Mouse (Mus musculus): ENCODE results near the gene Tbx3.
A peak's percentile ranks its signal among the peaks of the same experiment; 100 is the strongest.

The Tbx3 gene

DNA sequence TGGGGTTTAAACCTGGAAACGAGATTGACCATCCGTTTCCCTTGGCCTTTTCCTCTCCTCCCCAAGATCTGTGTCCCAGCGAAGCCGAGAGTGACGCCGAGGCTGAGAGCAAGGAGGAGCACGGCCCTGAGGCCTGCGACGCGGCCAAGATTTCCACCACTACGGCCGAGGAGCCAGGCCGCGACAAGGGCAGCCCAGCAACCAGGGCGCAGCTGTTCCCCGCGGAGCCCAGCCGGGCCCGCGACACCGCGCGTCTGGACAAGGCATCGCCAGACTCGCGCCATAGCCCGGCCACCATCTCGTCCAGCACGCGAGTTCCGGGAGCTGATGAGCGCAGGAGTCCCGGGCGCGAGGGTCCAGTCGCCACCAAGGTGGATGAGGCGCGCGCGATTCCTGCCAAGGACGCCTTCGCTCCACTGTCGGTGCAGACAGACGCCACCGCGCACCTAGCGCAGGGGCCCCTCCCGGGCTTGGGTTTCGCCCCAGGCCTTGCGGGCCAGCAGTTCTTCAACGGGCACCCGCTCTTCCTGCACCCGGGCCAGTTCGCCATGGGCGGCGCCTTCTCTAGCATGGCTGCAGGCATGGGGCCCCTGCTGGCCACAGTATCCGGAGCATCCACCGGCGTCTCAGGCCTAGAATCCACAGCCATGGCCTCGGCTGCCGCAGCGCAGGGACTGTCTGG, 10.0 kb downstream of the Tbx3 start:
- no peak for DNase-seq

DNA sequence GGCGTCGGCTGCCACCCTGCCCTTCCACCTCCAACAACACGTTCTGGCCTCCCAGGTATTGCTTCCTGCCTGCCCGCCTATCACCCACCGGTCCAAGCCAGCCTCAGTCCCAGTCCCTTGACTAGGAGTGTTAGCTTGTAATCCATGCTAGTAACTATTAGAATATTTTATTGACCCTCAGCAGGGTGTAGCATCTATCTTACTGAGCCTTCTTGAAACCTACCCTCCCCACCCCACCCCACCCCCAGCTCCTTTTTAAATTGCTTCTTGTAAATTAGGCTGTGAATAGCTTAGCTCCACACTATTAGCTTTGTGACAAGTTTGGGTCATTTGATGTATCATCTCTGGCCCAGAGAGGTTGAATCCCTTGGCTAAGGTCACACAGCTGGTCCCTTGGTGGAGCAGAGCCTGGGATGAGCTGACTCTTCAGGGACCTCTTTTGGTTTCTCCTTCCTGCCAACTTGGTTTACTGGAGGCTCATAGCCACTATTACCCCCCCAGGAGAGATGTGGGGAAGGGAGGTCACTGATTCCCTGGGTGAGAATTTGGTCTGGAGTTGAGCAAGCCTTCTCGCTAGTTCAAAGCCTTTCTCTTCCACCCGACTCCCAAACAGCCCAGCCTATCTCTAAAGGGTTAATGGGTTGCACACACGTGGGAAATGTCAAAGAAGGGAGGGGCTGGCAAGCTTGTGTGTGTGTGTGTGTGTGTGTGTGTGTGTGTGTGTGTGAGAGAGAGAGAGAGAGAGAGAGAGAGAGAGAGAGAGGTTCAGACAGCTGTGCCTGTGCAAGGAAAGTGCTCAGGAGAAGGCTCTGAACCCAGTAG, 10.8 kb downstream of the Tbx3 start:
- DNase-seq: no peak

GRCm38 (mm10) chr5:119681833-119682210, 11.4 kb downstream of the Tbx3 start:
- DNase-seq: no peak

DNA sequence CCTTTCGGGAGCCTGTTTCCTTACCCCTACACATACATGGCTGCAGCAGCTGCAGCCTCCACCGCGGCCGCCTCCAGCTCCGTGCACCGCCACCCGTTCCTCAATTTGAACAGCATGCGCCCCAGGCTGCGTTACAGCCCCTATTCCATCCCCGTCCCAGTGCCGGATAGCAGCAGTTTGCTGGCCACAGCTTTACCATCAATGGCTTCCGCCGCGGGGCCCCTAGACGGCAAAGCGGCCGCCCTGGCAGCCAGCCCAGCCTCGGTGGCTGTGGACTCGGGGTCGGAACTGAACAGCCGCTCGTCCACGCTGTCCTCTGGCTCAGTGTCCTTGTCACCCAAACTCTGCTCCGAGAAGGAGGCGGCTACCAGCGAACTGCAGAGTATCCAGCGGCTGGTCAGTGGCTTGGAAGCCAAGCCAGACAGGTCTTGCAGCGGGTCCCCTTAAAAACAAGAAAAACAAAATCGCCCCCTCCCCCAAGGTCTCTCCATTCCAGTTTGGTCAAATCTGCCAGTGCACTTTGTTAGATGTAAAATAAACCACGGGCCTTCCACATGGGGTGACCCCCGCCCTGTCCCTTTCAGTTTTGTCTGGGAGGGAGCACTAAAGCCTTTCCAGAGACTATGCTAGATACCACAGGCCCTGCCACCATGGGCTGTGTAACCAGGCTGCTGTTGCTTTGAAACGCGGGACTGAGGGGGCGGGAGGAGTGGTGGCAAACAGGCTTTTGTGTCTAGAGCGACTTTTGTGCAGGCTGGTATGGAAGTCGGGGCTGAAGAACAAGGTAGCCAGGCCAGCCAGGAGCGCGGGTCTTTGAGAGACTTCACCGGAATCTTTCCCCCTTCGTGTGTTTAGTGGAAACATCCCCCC, 12.4 kb downstream of the Tbx3 start:
- DNase-seq: peak; percentile 48

- DNase-seq: no peak
These were observed 13.4 kb downstream of the Tbx3 start for GRCm38 (mm10) chr5:119683861-119684260.

- DNase-seq: no peak
These were observed 14.4 kb downstream of the Tbx3 start for GRCm38 (mm10) chr5:119684701-119685391.

GRCm38 (mm10) chr5:119685446-119686198, 15.2 kb downstream of the Tbx3 start:
- no peak for DNase-seq

GRCm38 (mm10) chr5:119686199-119686964, 15.9 kb downstream of the Tbx3 start:
- no peak for DNase-seq

- no peak for DNase-seq
These were observed 16.8 kb downstream of the Tbx3 start for GRCm38 (mm10) chr5:119687005-119687855.

DNA sequence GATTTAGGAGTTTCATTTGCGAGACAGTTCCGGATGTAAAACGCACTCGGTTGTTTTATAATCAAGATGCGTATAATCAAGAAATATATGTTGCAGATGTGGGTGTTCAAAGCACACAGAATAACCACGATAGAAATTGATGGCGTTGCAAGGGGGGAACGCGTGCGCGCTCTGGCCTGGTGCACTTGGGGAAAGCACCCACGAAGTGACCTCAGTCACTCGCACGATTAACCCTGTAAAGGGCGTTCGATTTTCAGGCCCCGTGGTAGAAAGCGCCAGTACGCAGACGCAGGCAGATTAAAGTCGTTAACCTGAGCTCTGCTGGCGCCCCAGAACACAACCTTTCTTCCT, 17.4 kb downstream of the Tbx3 start:
- DNase-seq: no peak

- DNase-seq: no peak
These were observed 17.8 kb downstream of the Tbx3 start for GRCm38 (mm10) chr5:119688306-119688705.

DNA sequence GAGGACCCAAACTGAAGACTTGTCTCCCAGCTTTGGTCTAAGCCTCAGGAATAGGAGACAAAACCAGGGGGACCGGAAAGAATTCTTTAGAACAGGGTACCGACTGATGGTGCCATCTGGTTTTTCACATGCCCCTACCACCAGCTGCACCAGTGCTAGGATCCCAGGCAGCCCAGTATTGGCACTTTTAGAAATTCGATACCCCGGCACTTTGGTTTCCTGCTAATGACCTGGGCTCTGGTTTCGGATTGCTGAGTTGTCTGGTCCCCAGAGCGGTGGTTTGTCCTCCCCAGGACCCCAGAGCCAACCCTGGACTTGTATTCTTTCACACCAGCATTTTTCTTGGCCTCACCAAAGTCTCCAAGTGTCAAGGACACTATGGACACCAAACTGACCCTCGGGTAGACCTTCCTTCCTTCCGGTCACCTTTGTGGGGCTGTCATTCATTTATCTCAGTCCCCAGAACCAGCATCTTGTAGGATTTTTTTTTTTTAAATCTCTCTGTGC, 18.5 kb downstream of the Tbx3 start:
- no peak for DNase-seq

DNA sequence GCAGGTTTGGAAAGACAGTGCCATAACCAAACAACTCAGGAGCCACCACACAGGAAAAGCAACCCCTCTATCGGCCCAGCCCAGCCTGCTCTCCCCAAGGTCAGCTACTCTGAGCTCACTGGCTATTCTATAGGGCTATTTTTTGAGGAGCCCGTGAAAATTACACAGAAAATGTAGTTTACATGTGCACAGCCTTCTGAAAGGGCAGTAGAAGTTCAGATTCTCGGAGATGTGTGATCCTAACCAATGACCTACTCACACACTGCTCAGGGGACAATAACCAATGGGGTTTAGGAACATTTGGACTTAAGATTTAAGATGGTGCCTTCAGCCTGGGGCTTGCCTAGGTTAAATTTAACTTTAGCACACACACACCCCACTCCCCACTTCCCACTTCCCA, 19.0 kb downstream of the Tbx3 start:
- DNase-seq: no peak

GRCm38 (mm10) chr5:119691075-119691474, 20.6 kb downstream of the Tbx3 start:
- DNase-seq: peak; percentile 72

GRCm38 (mm10) chr5:119692425-119692824, 22.0 kb downstream of the Tbx3 start:
- DNase-seq: no peak

DNA sequence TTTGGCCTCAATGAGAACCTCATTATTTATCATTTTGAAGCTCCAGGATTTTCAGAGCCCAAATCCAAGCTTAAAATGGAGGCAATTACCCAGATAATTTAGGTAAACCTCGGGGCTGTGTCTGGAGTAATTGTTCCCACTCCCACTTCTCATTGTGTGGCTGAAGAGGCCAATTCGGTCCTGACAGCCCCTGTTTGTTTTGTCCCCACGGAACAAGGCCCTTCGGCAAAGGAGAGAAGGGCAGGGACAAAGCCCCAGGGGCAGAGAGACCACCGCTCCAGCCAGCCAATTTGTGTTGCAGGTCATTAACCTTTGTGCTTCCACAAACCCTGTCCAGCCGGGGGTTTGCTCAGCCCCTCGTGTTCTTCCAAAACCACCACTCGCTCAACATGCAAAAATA, 24.4 kb downstream of the Tbx3 start:
- no peak for DNase-seq

DNA sequence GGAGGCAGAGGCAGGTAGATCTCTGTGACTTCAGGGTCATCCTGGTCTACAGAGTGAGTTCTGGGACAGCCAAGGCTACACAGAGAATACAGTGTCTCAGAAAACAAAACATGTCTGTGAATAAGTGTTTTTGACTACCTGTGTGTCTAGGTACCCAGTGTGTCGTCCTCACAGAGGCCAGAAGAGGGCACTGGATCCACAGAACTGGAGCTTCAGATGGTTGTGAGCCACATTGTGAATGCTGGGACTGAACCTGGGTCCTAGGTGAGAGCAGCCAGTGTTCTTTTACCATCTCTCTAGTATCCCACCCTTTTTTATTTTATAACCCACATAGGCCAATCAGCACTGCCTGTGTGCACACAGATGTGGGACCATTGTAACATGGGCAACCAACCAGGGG, 32.6 kb downstream of the Tbx3 start:
- DNase-seq: no peak

DNA sequence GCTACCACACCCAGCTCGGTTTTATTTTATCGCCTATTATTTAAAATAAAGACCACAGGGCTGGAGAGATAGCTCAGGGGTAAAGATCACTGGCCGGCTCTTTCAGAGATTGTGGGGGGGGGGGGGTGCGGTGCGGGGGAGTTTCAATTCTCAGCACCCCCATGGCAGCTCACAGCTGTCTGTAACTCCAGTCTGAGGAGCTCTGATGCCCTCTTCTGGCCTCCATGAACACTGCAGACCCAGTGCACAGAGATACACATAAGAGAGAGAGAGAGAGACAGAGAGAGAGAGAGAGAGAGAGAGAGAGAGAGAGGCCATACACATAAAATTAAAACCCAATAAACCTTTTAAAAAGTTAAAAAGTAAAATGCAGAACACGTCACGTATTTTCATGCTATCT, 34.4 kb downstream of the Tbx3 start:
- no peak for DNase-seq

DNA sequence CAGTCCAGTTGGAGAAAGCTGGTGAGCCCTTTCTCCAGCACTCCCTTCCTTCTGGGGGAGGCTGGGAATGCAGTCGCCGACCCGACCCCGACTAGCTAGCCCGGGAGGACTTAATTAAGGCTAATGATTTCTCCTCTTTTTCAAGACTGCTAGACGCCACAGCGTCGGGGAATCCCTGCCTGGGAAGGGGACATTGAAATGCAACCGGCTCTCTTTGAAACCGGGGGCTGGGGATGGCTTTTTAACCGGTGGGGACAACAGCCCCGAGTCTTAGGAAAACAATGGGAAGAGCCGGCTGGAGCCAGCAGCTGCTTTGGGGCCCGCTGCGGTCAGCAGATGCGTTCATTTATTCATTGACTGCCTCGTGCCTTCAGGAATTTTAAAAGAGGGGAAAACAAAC, 36.0 kb downstream of the Tbx3 start:
- peak; percentile 11 for DNase-seq
